Mouse (Mus musculus): Measurements from ENCODE around the gene Reps2. TPM values are rescaled to one million over a fixed set of nuclear protein-coding genes. Genes with fewer than 3 reads are reported as not detected.

The Reps2 gene
- polyA plus RNA-seq, 1 experiment from 2014 or later: 0.60 TPM

DNA sequence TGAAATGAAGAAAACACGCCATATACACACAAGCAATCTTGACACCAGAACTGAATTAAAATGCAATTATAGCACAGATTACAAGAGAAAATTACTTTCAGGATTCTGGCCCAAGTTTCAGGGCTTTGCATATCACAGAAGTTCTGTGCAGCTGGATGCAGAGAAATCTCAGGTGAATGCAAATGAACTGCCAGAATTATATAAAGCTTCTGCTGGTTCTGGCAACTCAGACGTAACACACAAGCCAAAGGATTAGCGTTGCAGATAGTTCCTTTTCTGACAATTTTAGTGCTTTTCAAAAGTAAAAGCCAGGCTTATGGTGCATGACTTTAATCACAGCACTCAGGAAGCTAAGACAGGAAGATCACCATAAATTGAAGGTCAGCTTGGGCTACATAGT is 62.9 kb downstream of the Reps2 start:
- Histone ChIP-seq H3K4me3 (ENCODE audit: low read depth, low read length) (no peak overlapping the region), H3K4me1 (replicated peaks; ENCODE audit: control insufficient read depth, insufficient read depth, low read length) (no peaks in the 10 kb centered on the region)
- TF ChIP-seq CTCF (IDR thresholded peaks at IDR 0.05; ENCODE audit: low read depth): no peak

DNA sequence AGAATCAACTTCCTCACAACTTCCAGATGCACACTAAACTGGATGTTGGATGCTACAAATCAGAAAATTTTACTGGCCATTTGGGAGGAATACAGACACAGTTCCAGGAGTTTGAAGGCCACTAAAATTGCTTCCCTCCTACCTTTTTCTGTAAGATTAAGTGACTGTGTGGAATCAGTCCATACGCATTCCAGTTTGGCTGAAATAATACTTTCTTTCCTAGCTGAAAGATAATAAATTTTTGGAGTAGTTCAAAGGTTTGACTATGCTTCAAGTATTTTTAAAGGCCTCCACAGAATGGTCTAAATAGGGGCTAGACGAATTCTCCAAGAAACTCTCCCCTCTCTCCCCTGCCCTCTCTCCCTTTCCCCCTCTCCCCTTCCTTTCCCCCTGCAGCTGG is 75.0 kb downstream of the Reps2 start:
- ATAC-seq: no peak
- WGBS: 79% methylated on average over 2 of the region's 2 CpGs
- TF ChIP-seq CTCF (IDR thresholded peaks at IDR 0.05; ENCODE audit: low read depth): no peak

More for the DNA sequence above, 62.9 kb downstream of the Reps2 start:
- Histone ChIP-seq H3K9me3 (ENCODE audit: control insufficient read depth) (no peaks in the 10 kb centered on the region), H3K27ac (ENCODE audit: low read depth, low read length) (no peak overlapping the region), H3K9ac (ENCODE audit: low read depth, low read length) (no peak overlapping the region), H3K27me3 (replicated peaks; ENCODE audit: control insufficient read depth, insufficient read depth, low read length) (no peaks in the 10 kb centered on the region), H3K4me2 (replicated peaks; ENCODE audit: low read depth) (no peak overlapping the region), H3K36me3 (ENCODE audit: control insufficient read depth, insufficient read depth) (no peaks in the 10 kb centered on the region)
- ATAC-seq: no peak
- 76% methylated on average over 3 of the region's 3 CpGs for WGBS

DNA sequence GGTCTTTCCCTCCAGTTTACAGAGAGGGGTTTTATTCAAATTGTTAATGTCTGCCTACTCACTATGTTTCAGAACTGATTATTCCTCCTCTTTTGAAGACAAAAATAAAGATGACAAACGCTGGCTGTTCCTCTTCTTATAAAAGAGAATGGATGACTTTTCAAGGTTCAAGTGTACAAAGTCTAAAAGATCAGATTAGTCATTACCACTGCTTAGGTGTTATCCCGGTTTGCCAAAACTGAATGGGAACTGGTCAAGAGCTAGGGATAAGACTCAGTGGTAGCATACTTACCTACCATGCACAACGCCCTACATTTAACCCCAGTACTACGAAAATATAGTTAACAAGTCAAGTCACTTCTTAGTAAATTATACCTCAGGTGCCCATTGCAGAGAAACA is 77.9 kb downstream of the Reps2 start:
- no peak overlapping the region for H3K9ac ChIP-seq (ENCODE audit: low read depth, low read length)
- TF ChIP-seq CTCF (IDR thresholded peaks at IDR 0.05; ENCODE audit: low read depth): no peak
- no peak overlapping the region for H3K4me2 ChIP-seq (replicated peaks; ENCODE audit: low read depth)
- H3K9me3 ChIP-seq (ENCODE audit: control insufficient read depth): no peaks in the 10 kb centered on the region
- no peaks in the 10 kb centered on the region for H3K27me3 ChIP-seq (replicated peaks; ENCODE audit: control insufficient read depth, insufficient read depth, low read length)
- H3K4me3 ChIP-seq (ENCODE audit: low read depth, low read length): no peak overlapping the region
- H3K27ac ChIP-seq (ENCODE audit: low read depth, low read length): no peak overlapping the region
- 81% methylated on average over 4 of the region's 4 CpGs for WGBS
- no peaks in the 10 kb centered on the region for H3K4me1 ChIP-seq (replicated peaks; ENCODE audit: control insufficient read depth, insufficient read depth, low read length)
- ATAC-seq: no peak
- H3K36me3 ChIP-seq (ENCODE audit: control insufficient read depth, insufficient read depth): no peaks in the 10 kb centered on the region

More for the DNA sequence above, 75.0 kb downstream of the Reps2 start:
- H3K27ac ChIP-seq (ENCODE audit: low read depth, low read length): no peak overlapping the region
- no peaks in the 10 kb centered on the region for H3K4me1 ChIP-seq (replicated peaks; ENCODE audit: control insufficient read depth, insufficient read depth, low read length)
- no peak overlapping the region for H3K4me2 ChIP-seq (replicated peaks; ENCODE audit: low read depth)
- H3K9me3 ChIP-seq (ENCODE audit: control insufficient read depth): no peaks in the 10 kb centered on the region
- H3K27me3 ChIP-seq (replicated peaks; ENCODE audit: control insufficient read depth, insufficient read depth, low read length): no peaks in the 10 kb centered on the region
- no peaks in the 10 kb centered on the region for H3K36me3 ChIP-seq (ENCODE audit: control insufficient read depth, insufficient read depth)
- no peak overlapping the region for H3K9ac ChIP-seq (ENCODE audit: low read depth, low read length)
- no peak overlapping the region for H3K4me3 ChIP-seq (ENCODE audit: low read depth, low read length)

DNA sequence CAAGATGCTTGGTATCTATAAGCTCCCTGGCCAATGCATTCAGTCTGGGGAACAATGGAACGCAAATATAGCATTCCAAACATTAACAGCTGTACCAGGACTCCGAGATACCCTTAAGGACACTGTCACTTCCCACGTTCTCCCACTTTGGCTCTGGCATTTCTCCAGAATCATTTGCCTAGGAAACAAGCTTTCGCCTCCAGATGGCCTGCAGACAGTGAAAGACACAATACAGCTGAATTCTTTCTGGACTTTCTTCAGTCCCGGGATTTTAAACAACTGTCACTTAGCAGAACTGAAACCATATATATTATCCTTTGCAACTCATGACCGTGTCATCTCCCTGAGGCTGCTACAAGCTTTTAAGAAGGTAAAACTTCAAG is 87.0 kb downstream of the Reps2 start:
- Histone ChIP-seq H3K9ac (ENCODE audit: low read depth, low read length) (no peak overlapping the region), H3K4me2 (replicated peaks; ENCODE audit: low read depth) (no peak overlapping the region), H3K9me3 (ENCODE audit: control insufficient read depth) (no peaks in the 10 kb centered on the region), H3K4me3 (ENCODE audit: low read depth, low read length) (no peak overlapping the region), H3K36me3 (ENCODE audit: control insufficient read depth, insufficient read depth) (no peaks in the 10 kb centered on the region), H3K4me1 (replicated peaks; ENCODE audit: control insufficient read depth, insufficient read depth, low read length) (no peaks in the 10 kb centered on the region), H3K27me3 (replicated peaks; ENCODE audit: control insufficient read depth, insufficient read depth, low read length) (no peaks in the 10 kb centered on the region), H3K27ac (ENCODE audit: low read depth, low read length) (no peak overlapping the region)
- WGBS: 56% methylated on average over 6 of the region's 6 CpGs
- ATAC-seq: no peak
- TF ChIP-seq CTCF (IDR thresholded peaks at IDR 0.05; ENCODE audit: low read depth): no peak

DNA sequence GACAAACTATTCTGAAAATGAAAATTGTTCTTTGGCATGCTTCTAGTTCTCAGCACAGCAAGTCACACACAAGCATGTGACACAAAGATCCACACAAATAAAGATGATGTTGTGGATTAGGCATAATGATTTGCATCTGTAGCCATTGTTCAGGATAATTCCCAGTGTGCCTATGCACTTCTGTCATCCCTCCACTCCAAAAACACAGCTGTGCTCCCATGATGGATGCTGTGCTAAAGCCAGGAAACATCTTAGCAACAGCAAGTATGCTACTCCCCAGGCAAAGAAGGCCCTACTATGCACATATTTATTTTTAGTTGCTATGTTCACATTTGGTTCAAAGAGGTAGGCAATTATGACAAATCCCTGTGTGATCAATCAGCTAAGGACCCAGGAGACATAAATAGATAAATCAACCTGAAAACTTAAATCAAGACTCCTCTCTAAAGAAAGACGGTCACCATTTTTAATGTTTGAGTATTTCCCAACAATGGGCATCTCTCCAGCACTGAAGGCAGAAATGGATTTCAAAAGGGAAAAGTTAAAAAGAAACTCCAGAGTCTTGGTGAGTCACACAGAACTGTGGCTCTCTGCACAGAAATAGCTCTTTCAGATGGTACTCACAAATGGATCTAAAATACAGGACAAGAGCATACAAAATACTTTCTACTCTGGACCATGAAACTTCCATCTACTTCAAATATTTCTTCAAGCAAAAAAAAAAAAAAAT is 87.6 kb downstream of the Reps2 start:
- no peaks in the 10 kb centered on the region for H3K36me3 ChIP-seq (ENCODE audit: control insufficient read depth, insufficient read depth)
- whole genome bisulfite sequencing: 84% methylated on average over 1 of the region's 1 CpGs
- H3K9me3 ChIP-seq (ENCODE audit: control insufficient read depth): no peaks in the 10 kb centered on the region
- H3K27me3 ChIP-seq (replicated peaks; ENCODE audit: control insufficient read depth, insufficient read depth, low read length): no peaks in the 10 kb centered on the region
- H3K4me3 ChIP-seq (ENCODE audit: low read depth, low read length): no peak overlapping the region
- no peak overlapping the region for H3K27ac ChIP-seq (ENCODE audit: low read depth, low read length)
- H3K4me1 ChIP-seq (replicated peaks; ENCODE audit: control insufficient read depth, insufficient read depth, low read length): no peaks in the 10 kb centered on the region
- no peak overlapping the region for H3K4me2 ChIP-seq (replicated peaks; ENCODE audit: low read depth)
- H3K9ac ChIP-seq (ENCODE audit: low read depth, low read length): no peak overlapping the region
- ATAC-seq: no peak
- TF ChIP-seq CTCF (IDR thresholded peaks at IDR 0.05; ENCODE audit: low read depth): no peak

DNA sequence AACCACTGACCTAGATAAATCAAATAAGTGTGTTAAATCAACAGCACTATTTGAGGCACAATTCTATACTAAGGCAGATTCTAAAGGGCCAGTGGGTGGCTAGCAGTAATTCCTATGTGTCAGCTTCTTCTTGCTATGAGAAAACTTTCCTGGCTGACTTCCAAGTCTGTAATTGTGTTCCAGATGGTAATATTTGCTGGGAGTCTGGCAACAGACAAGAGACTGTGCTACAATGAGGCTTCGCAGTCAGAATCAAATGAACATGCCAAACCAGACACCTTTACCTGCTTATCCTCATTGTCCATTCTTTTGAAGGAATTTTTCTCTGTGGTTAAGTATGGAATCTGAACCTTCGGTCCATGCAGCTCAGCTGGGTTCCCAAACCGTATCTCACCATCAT is 88.9 kb downstream of the Reps2 start:
- no peak overlapping the region for H3K4me3 ChIP-seq (ENCODE audit: low read depth, low read length)
- no peak overlapping the region for H3K27ac ChIP-seq (ENCODE audit: low read depth, low read length)
- no peak overlapping the region for H3K4me2 ChIP-seq (replicated peaks; ENCODE audit: low read depth)
- WGBS: 68% methylated on average over 3 of the region's 3 CpGs
- H3K9me3 ChIP-seq (ENCODE audit: control insufficient read depth): no peaks in the 10 kb centered on the region
- H3K9ac ChIP-seq (ENCODE audit: low read depth, low read length): no peak overlapping the region
- no peak for ATAC-seq
- no peaks in the 10 kb centered on the region for H3K27me3 ChIP-seq (replicated peaks; ENCODE audit: control insufficient read depth, insufficient read depth, low read length)
- no peak for TF ChIP-seq CTCF (IDR thresholded peaks at IDR 0.05; ENCODE audit: low read depth)
- no peaks in the 10 kb centered on the region for H3K36me3 ChIP-seq (ENCODE audit: control insufficient read depth, insufficient read depth)
- no peaks in the 10 kb centered on the region for H3K4me1 ChIP-seq (replicated peaks; ENCODE audit: control insufficient read depth, insufficient read depth, low read length)

All from intestine, postnatal 0 days (tissue).